Mouse (Mus musculus) CH12.LX (cell line): ENCODE results near the gene Dyrk2. TPM values are rescaled to one million over a fixed set of nuclear protein-coding genes. Genes with fewer than 3 reads are reported as not detected.

ENCODE experiments used
- DNase-seq: peaks from one replicate; pipeline ENCODE4 v3.0.0-alpha.2; 2013; ENCODE audit errors: extremely low read depth
- H3K27ac ChIP-seq: 2 replicates; pipeline ENCODE4 v1.5.1; 2012; ENCODE audit warnings: low read depth, mild to moderate bottlenecking, control low read depth, moderate library complexity; ENCODE audit not compliant: insufficient read depth
- H3K27me3 ChIP-seq: replicated peaks from 2 replicates; pipeline ENCODE3; 2012; ENCODE audit warnings: inconsistent platforms
- H3K36me3 ChIP-seq, 2 experiments: replicated peaks in 1 of 2; 2 replicates each; pipeline versions ENCODE3 to v1.6.1; 2012; ENCODE audit warnings: inconsistent platforms in 1 of 2, low read length in 1 of 2, mild to moderate bottlenecking in 1 of 2, mixed read lengths in 1 of 2, moderate library complexity in 1 of 2; ENCODE audit not compliant: control insufficient read depth in 1 of 2, insufficient read depth in 1 of 2
- H3K4me1 ChIP-seq, 2 experiments: 2 replicates each; pipeline ENCODE4 v1.6.1; 2012; ENCODE audit warnings: inconsistent platforms in 1 of 2, moderate library complexity in 1 of 2; ENCODE audit not compliant: insufficient read depth in 2 of 2, control insufficient read depth in 1 of 2
- H3K4me2 ChIP-seq: 2 replicates; pipeline ENCODE4 v1.6.1; 2012; ENCODE audit warnings: low read depth, mild to moderate bottlenecking, control low read depth; ENCODE audit not compliant: poor library complexity, insufficient read depth, severe bottlenecking
- H3K4me3 ChIP-seq, 3 experiments: fragments of 150-350 bp in 1 of 3; sonication (generic) in 1 of 3; replicated peaks in 1 of 3; 2 replicates each; pipeline versions ENCODE3 to v1.5.1; 2011 to 2012; ENCODE audit warnings: low read depth in 2 of 3, low read length in 2 of 3, mild to moderate bottlenecking in 2 of 3, moderate library complexity in 2 of 3, control low read depth in 1 of 3, improper control_type of control experiment in 1 of 3, inconsistent platforms in 1 of 3, mixed read lengths in 1 of 3; ENCODE audit not compliant: poor library complexity in 1 of 3
- H3K79me2 ChIP-seq: replicated peaks from 2 replicates; pipeline ENCODE4 v1.6.1; 2012; ENCODE audit warnings: mild to moderate bottlenecking, moderate library complexity; ENCODE audit not compliant: control insufficient read depth, poor library complexity, insufficient read depth, severe bottlenecking; ENCODE audit errors: extremely low read depth
- H3K9ac ChIP-seq: 2 replicates; pipeline ENCODE4 v1.6.1; 2012; ENCODE audit warnings: low read depth, mild to moderate bottlenecking, control low read depth, moderate library complexity; ENCODE audit not compliant: insufficient read depth
- H3K9me3 ChIP-seq: replicated peaks from 2 replicates; pipeline ENCODE3; 2012; ENCODE audit warnings: low read length, inconsistent platforms, mixed read lengths
- BHLHE40 ChIP-seq: IDR thresholded peaks from 2 replicates; pipeline ENCODE4 v1.6.1; 2011; ENCODE audit warnings: mild to moderate bottlenecking, low read depth, low read length, improper control_type of control experiment
- CHD2 ChIP-seq: IDR thresholded peaks from 2 replicates; pipeline ENCODE4 v1.6.1; 2011; ENCODE audit warnings: low read length, improper control_type of control experiment
- CTCF ChIP-seq, 2 experiments: IDR thresholded peaks in 1 of 2; conservative IDR thresholded peaks in 1 of 2; 2 replicates each; pipeline ENCODE4 v1.5.1; 2011 to 2012; ENCODE audit warnings: low read depth in 2 of 2, low read length in 2 of 2, improper control_type of control experiment in 1 of 2, inconsistent platforms in 1 of 2, mild to moderate bottlenecking in 1 of 2, moderate library complexity in 1 of 2
- E2F4 ChIP-seq: IDR thresholded peaks from 2 replicates; pipeline ENCODE4 v1.6.1; 2011; ENCODE audit warnings: low read depth, low read length, improper control_type of control experiment; ENCODE audit not compliant: insufficient replicate concordance
- ELF1 ChIP-seq: IDR thresholded peaks from 2 replicates; pipeline ENCODE4 v1.6.1; 2014; ENCODE audit warnings: low read depth, mild to moderate bottlenecking, inconsistent platforms, low read length, improper control_type of control experiment
- EP300 ChIP-seq: IDR thresholded peaks from 2 replicates; pipeline ENCODE4 v1.6.1; 2011; ENCODE audit warnings: low read length, improper control_type of control experiment
- ETS1 ChIP-seq: conservative IDR thresholded peaks from 2 replicates; pipeline ENCODE4 v1.6.1; 2012; ENCODE audit warnings: low read depth, mild to moderate bottlenecking, inconsistent platforms, low read length, improper control_type of control experiment, moderate library complexity
- GABPA ChIP-seq: IDR thresholded peaks from 2 replicates; pipeline ENCODE4 v1.6.1; 2012; ENCODE audit warnings: low read depth, low read length, improper control_type of control experiment, inconsistent platforms; ENCODE audit not compliant: insufficient replicate concordance
- HCFC1 ChIP-seq: IDR thresholded peaks from 2 replicates; pipeline ENCODE4 v1.6.1; 2012; ENCODE audit warnings: low read depth, mild to moderate bottlenecking, inconsistent platforms, low read length, improper control_type of control experiment
- IRF4 ChIP-seq: IDR thresholded peaks from 2 replicates; pipeline ENCODE4 v1.6.1; 2014; ENCODE audit warnings: low read depth, mild to moderate bottlenecking, inconsistent platforms, low read length, improper control_type of control experiment
- JUN ChIP-seq: IDR thresholded peaks from 2 replicates; pipeline ENCODE4 v1.6.1; 2011; ENCODE audit warnings: low read depth, mild to moderate bottlenecking, low read length, improper control_type of control experiment, moderate library complexity; ENCODE audit not compliant: insufficient read depth
- MAFK ChIP-seq: IDR thresholded peaks from 2 replicates; pipeline ENCODE4 v1.6.1; 2011; ENCODE audit warnings: low read length, improper control_type of control experiment; ENCODE audit not compliant: insufficient replicate concordance
- MAX ChIP-seq: IDR thresholded peaks from 2 replicates; pipeline ENCODE4 v1.6.1; 2011; ENCODE audit warnings: low read length, improper control_type of control experiment
- MEF2A ChIP-seq: IDR thresholded peaks from 2 replicates; pipeline ENCODE4 v1.6.1; 2014; ENCODE audit warnings: low read depth, mild to moderate bottlenecking, inconsistent platforms, low read length, improper control_type of control experiment, borderline replicate concordance
- MXI1 ChIP-seq: IDR thresholded peaks from 2 replicates; pipeline ENCODE4 v1.6.1; 2011; ENCODE audit warnings: mild to moderate bottlenecking, low read depth, low read length, improper control_type of control experiment
- NELFE ChIP-seq: IDR thresholded peaks from 2 replicates; pipeline ENCODE4 v1.6.1; 2011; ENCODE audit warnings: low read depth, low read length, improper control_type of control experiment
- NRF1 ChIP-seq: IDR thresholded peaks from 2 replicates; pipeline ENCODE4 v1.6.1; 2014; ENCODE audit warnings: low read depth, mild to moderate bottlenecking, inconsistent platforms, low read length, improper control_type of control experiment, moderate library complexity
- POLR2AphosphoS2 ChIP-seq: IDR thresholded peaks from 2 replicates; pipeline ENCODE4 v1.6.1; 2011; ENCODE audit warnings: low read depth, low read length, improper control_type of control experiment
- RCOR1 ChIP-seq: conservative IDR thresholded peaks from 2 replicates; pipeline ENCODE4 v1.6.1; 2012; ENCODE audit warnings: low read depth, mild to moderate bottlenecking, inconsistent platforms, low read length, improper control_type of control experiment
- SMC3 ChIP-seq: IDR thresholded peaks from 2 replicates; pipeline ENCODE4 v1.6.1; 2011; ENCODE audit warnings: low read depth, low read length, improper control_type of control experiment
- TBP ChIP-seq: conservative IDR thresholded peaks from 2 replicates; pipeline ENCODE4 v1.6.1; 2011; ENCODE audit warnings: low read depth, low read length, improper control_type of control experiment
- USF2 ChIP-seq: conservative IDR thresholded peaks from 2 replicates; pipeline ENCODE4 v1.6.1; 2011; ENCODE audit warnings: low read depth, low read length, improper control_type of control experiment
- ZMIZ1 ChIP-seq: IDR thresholded peaks from 2 replicates; pipeline ENCODE4 v1.6.1; 2012; ENCODE audit warnings: low read depth, mild to moderate bottlenecking, inconsistent platforms, low read length, improper control_type of control experiment
- dilution Hi-C: fragments of 300-500 bp; cut with MboI; formaldehyde crosslinking; loops from 2 replicates; pipeline ENCODE4 v1.14.3; 2020; ENCODE audit warnings: low sequenced_read_pairs; ENCODE audit not compliant: extremely low pct_unique_long_range_greater_than_20kb, extremely low pct_ligation_motif_present
- in situ Hi-C: fragments of 300-500 bp; cut with MboI; formaldehyde crosslinking; loops from 3 replicates; pipeline ENCODE4 v1.14.3; 2019; ENCODE audit warnings: low sequenced_read_pairs, low pct_ligation_motif_present, low pct_unique_long_range_greater_than_20kb, mixed read lengths
- polyA plus RNA-seq: library from polyadenylated mRNA; unstranded; fragments of >175 nt; gene quantifications from 2 replicates; pipeline ENCODE4 v1.2.1, GENCODE M21; 2012; ENCODE audit warnings: low read depth; ENCODE audit not compliant: insufficient read length
- total RNA-seq, 2 experiments: library from RNA; depleted of rRNA; stranded (reverse); fragments of 300-350 nt in 1 of 2; fragments of >200 nt in 1 of 2; gene quantifications; 2 replicates each; pipeline ENCODE4 v1.2.3; 2012 to 2014

Dyrk2 gene
- total and polyA plus RNA-seq, 3 experiments: 11.4 to 18.3 (median 15.2) TPM

- H3K79me2 ChIP-seq: 0 out of 2 replicates have a peak, but pooled peaks cover 4% of the 10 kb centered on the region
- no peaks in the 10 kb centered on the region for H3K9me3 ChIP-seq
- no peaks in the 10 kb centered on the region for H3K27me3 ChIP-seq
- in situ Hi-C loops: no loop called here
- H3K27ac ChIP-seq: no peak overlapping the region
- no peak overlapping the region for H3K4me2 ChIP-seq
- DNase-seq: no peak
- TF ChIP-seq SMC3 (no peak), IRF4 (no peak), MAX (no peak), NRF1 (no peak), HCFC1 (no peak), BHLHE40 (no peak), JUN (no peak), RCOR1 (no peak), EP300 (no peak), TBP (no peak), NELFE (no peak), E2F4 (no peak), MEF2A (no peak), GABPA (no peak), POLR2AphosphoS2 (no peak)
- H3K4me1 ChIP-seq: no peaks in the 10 kb centered on the region; a peak in 1 of 4 replicates
- H3K36me3 ChIP-seq: peaks cover 36 to 87% of the 10 kb centered on the region in 2 experiments
- H3K9ac ChIP-seq: no peak overlapping the region
- H3K4me3 ChIP-seq: no peak overlapping the region
- dilution Hi-C loops: no loop called here
These were observed 10.4 kb downstream of the Dyrk2 start for GRCm38 (mm10) chr10:118859655-118860054.

DNA sequence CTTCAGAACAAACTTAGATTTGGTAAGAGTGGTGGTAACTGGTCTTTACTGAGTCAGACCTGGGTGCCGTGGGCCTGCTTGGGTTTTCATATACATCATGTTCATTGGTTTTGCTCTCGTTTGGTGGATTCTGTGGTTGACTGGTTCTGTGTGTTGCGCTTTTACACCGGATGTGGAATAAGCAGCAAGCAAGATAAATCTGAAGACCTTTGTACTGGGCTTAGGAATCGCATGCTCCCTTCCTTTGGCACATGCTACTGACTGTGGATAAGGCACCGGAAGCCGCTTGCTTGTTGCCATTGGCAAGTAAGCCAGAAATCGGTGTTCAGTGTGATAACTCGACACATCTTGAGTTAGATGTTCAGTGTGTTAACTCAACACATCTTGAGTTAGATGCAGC, 15.4 kb downstream of the Dyrk2 start:
- Histone ChIP-seq H3K4me1 (no peaks in the 10 kb centered on the region), H3K27ac (no peak overlapping the region), H3K36me3 (peaks cover 11 to 39% of the 10 kb centered on the region in 2 experiments), H3K27me3 (no peaks in the 10 kb centered on the region), H3K9me3 (no peaks in the 10 kb centered on the region), H3K4me3 (no peak overlapping the region), H3K4me2 (no peak overlapping the region), H3K79me2 (0 out of 2 replicates have a peak, but pooled peaks cover 2% of the 10 kb centered on the region), H3K9ac (no peak overlapping the region)
- dilution Hi-C loops: no loop called here
- TF ChIP-seq ZMIZ1: no peak
- no peak for TF ChIP-seq CHD2
- no peak for TF ChIP-seq MXI1
- no peak for TF ChIP-seq ETS1
- TF ChIP-seq CTCF (conservative IDR thresholded peaks at IDR 0.05 in 1 of 2, IDR thresholded peaks at IDR 0.05 in 1 of 2; ENCODE audit: low read depth in 2 of 2, low read length in 2 of 2): no peak
- no peak for TF ChIP-seq MAFK
- no peak for TF ChIP-seq ELF1
- no peak for TF ChIP-seq USF2
- no peak for TF ChIP-seq MAX
- TF ChIP-seq TBP: no peak
- in situ Hi-C loops: no loop called here
- DNase-seq: no peak
